Comparison of ENCODE assay signal across 20 mouse cellular contexts in the genomic region with DNA sequence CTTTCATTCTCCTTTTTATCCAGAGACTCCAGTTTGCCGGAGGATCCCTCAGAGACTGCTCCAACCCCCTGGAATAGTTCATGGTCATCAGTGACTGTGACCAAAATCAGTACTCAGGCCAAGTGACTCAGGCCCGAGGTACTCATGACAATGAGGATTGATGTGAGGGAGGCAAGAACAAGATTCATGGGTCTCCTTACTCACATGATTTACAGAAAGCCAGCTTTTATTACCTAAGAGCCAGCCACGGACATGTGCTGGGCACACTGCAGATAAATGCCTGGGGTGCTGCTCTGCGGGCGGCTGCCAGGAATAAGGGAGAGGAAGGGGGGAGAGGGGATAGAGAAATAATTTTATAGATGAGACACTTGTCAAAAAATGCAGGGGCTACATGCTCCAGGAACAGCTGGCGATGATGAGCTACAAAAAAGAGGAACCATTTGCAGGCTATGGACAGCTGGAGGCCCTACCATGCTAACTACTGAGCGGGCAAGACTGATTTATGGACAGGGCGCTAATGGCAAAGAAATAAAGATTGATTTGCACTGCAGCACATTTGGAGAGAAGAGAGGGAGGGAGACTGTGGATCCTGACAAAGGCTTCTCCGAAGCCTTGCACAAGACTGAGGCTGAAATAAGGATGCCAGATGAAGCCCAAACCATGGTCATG.
DNase-seq lines count a peak whose midpoint lies in the region; ATAC-seq and TF ChIP-seq lines count a peak whose summit lies in the region.
"Had no signal": no experiment of that assay in that cellular context is flagged by ENCODE, and none has a peak within 500 bp of the region (broad histone marks: within the 10 kb centered on the region; RNA-seq: fewer than 3 reads in every experiment).

No protein-coding gene starts in this region.

- H3K9me3 ChIP-seq in hindbrain, postnatal 0 days (ENCODE audit: low read length): no peaks in the 10 kb centered on the region
- H3K9me3 ChIP-seq: midbrain, embryonic 10.5 days had no signal

- ATAC-seq in Patski: peak; percentile 47
- ATAC-seq in hindbrain, postnatal 0 days: no peak
- ATAC-seq: forebrain, embryonic 16.5 days had no signal

- no peak overlapping the region for H3K9ac ChIP-seq in hindbrain, postnatal 0 days (replicated peaks; ENCODE audit: low read length)

- CTCF ChIA-PET in Patski (lab: Charles Lee): no interaction called here

- H3K27ac ChIP-seq in hindbrain, postnatal 0 days: no peak overlapping the region
- H3K27ac ChIP-seq: gastrocnemius, adult 2 months; midbrain, embryonic 10.5 days had no signal

- no peak overlapping the region for H3K4me3 ChIP-seq in hindbrain, postnatal 0 days (ENCODE audit: low read length)
- H3K4me3 ChIP-seq: erythroblast, embryonic 14.5 days; gastrocnemius, adult 2 months; midbrain, embryonic 10.5 days; myocyte had no signal

- no peaks in the 10 kb centered on the region for H3K27me3 ChIP-seq in Patski
- no peaks in the 10 kb centered on the region for H3K27me3 ChIP-seq in hindbrain, postnatal 0 days (ENCODE audit: insufficient read depth, low read length)

- 65% methylated on average over 9 of the region's 9 CpGs for WGBS in hindbrain, postnatal 0 days

- H3K36me3 ChIP-seq in hindbrain, postnatal 0 days (ENCODE audit: insufficient read depth, low read length): no peaks in the 10 kb centered on the region
- H3K36me3 ChIP-seq: G1E; midbrain, embryonic 10.5 days had no signal

- TF ChIP-seq CTCF in Patski (IDR thresholded peaks at IDR 0.05): no peak
- no peak for TF ChIP-seq CTCF in hindbrain, postnatal 0 days (IDR thresholded peaks at IDR 0.05; ENCODE audit: low read depth)

- H3K4me2 ChIP-seq in hindbrain, postnatal 0 days (ENCODE audit: low read depth, low read length): no peak overlapping the region

- POLR2A ChIA-PET in Patski (lab: Charles Lee): no interaction called here

- in situ Hi-C loops in Patski (cut with MboI; ENCODE audit: low pct_unique_long_range_greater_than_20kb): no loop called here

- H3K4me1 ChIP-seq in hindbrain, postnatal 0 days (ENCODE audit: insufficient read depth, low read length): no peaks in the 10 kb centered on the region

- peak; percentile 27 for DNase-seq in Patski (ENCODE audit: low read depth, low spot score)
- peak; percentile 83 for DNase-seq in adrenal gland, adult 2 months
- DNase-seq in embryo, embryonic 11.5 days (ENCODE audit: low read depth, low spot score): peak; percentile 30
- peak; percentile 16 for DNase-seq in hindbrain, postnatal 0 days (ENCODE audit: low spot score)
- no peak for DNase-seq in MN1 (ENCODE audit: low spot score)
- no peak for DNase-seq in spleen, adult 12 weeks (ENCODE audit: low spot score)
- no peak for DNase-seq in ovary, adult 18-20 months (ENCODE audit: low spot score)
- DNase-seq in cerebellum, postnatal 14 days: no peak
- DNase-seq: cerebellum, adult 9-11 months; gastrocnemius, adult 2 months; kidney, adult 2 months; liver; lung, adult 18-20 months; right cerebral cortex, postnatal 25 days; thymus, postnatal 36 days had no signal

Comparison
In these comparisons a context has a peak if more than half of its experiments do, and no peak if none do; other contexts are left out.
1. DNase-seq: peak in Patski (single experiment), adrenal gland, adult 2 months (single experiment), embryo, embryonic 11.5 days (single experiment) and hindbrain, postnatal 0 days (single experiment); none in MN1 (single experiment), spleen, adult 12 weeks (single experiment), ovary, adult 18-20 months (single experiment) and cerebellum, postnatal 14 days (0 of 2).